Mouse (Mus musculus): ENCODE measurements at regions not wholly inside any gene's neighbourhood (a gene's known extent, or its start where the extent isn't known, plus 50 kb on each side); places are given as distances from the start of the nearest gene placed in this dataset.

- DNase-seq (ENCODE audit: low spot score) = peak; percentile 55
Measured at GRCm38 (mm10) chr1:121050695-121051495, 281.5 kb downstream of the Insig2 start.

GRCm38 (mm10) chr1:121051496-121052119 is 280.8 kb downstream of the Insig2 start:
- DNase-seq (ENCODE audit: low spot score) = peak; percentile 41

GRCm38 (mm10) chr1:121052120-121052501 is 280.3 kb downstream of the Insig2 start:
- no peak for DNase-seq (ENCODE audit: low spot score)

- peak; percentile 75 for DNase-seq (ENCODE audit: low spot score)
Measured at GRCm38 (mm10) chr1:121053692-121054091, 278.7 kb downstream of the Insig2 start.

- DNase-seq (ENCODE audit: low spot score) = no peak
Measured at GRCm38 (mm10) chr1:121074569-121074968, 257.8 kb downstream of the Insig2 start.

- DNase-seq (ENCODE audit: low spot score) = no peak
Measured at GRCm38 (mm10) chr1:121082839-121083238, 249.6 kb downstream of the Insig2 start.

- DNase-seq (ENCODE audit: low spot score) = peak; percentile 44
Measured at GRCm38 (mm10) chr1:121085101-121085727, 247.2 kb downstream of the Insig2 start.

- peak; percentile 50 for DNase-seq (ENCODE audit: low spot score)
Measured at GRCm38 (mm10) chr1:121087124-121087887, 245.1 kb downstream of the Insig2 start.

GRCm38 (mm10) chr1:121090628-121091027 is 241.8 kb downstream of the Insig2 start:
- DNase-seq (ENCODE audit: low spot score) = no peak

- no peak for DNase-seq (ENCODE audit: low spot score)
Measured at GRCm38 (mm10) chr1:121092870-121093269, 239.5 kb downstream of the Insig2 start.

GRCm38 (mm10) chr1:121096551-121097550 is 235.5 kb downstream of the Insig2 start:
- peak; percentile 60 for DNase-seq (ENCODE audit: low spot score)

GRCm38 (mm10) chr1:121111776-121112344 is 220.5 kb downstream of the Insig2 start:
- DNase-seq (ENCODE audit: low spot score) = peak; percentile 9

- DNase-seq (ENCODE audit: low spot score) = peak; percentile 43
Measured at GRCm38 (mm10) chr1:121112464-121112863, 219.9 kb downstream of the Insig2 start.

- no peak for DNase-seq (ENCODE audit: low spot score)
Measured at GRCm38 (mm10) chr1:121116626-121117025, 215.8 kb downstream of the Insig2 start.

- DNase-seq (ENCODE audit: low spot score) = no peak
Measured at GRCm38 (mm10) chr1:121123436-121123835, 209.0 kb downstream of the Insig2 start.

GRCm38 (mm10) chr1:121136284-121136683 is 196.1 kb downstream of the Insig2 start:
- no peak for DNase-seq (ENCODE audit: low spot score)

GRCm38 (mm10) chr1:121136846-121137245 is 195.5 kb downstream of the Insig2 start:
- DNase-seq (ENCODE audit: low spot score) = no peak

- DNase-seq (ENCODE audit: low spot score) = no peak
Measured at GRCm38 (mm10) chr1:121144981-121145380, 187.4 kb downstream of the Insig2 start.

- no peak for DNase-seq (ENCODE audit: low spot score)
Measured at GRCm38 (mm10) chr1:121153476-121153875, 178.9 kb downstream of the Insig2 start.

GRCm38 (mm10) chr1:121154616-121155015 is 177.8 kb downstream of the Insig2 start:
- peak; percentile 18 for DNase-seq (ENCODE audit: low spot score)

GRCm38 (mm10) chr1:121168651-121169050 is 163.7 kb downstream of the Insig2 start:
- DNase-seq (ENCODE audit: low spot score) = no peak
